Mouse (Mus musculus): ENCODE measurements around the gene Olfr1089.

The Olfr1089 gene

DNA sequence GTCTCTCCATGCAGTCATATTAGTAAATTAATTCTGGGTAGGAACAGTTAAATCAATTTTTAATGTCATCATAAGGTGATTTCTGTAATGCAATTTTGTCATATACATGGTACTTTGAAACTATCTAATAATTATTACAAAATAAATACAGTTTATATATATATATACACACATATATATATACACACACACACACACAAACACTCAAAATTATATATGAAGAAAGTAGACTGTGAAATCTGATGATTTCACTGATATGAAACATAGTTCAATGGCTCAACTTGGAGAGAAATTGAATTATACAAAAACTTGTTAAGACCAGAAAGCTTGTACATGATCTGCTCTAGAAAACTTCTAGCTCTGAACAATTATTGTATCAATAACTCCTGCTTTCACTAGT lies at the start of gene Olfr1089:
Gene Olfr1089 (minus strand): TSS at position 101 of the 400 bp plus-strand sequence.
- no peak for DNase-seq (ENCODE audit: low read depth, low spot score)

DNA sequence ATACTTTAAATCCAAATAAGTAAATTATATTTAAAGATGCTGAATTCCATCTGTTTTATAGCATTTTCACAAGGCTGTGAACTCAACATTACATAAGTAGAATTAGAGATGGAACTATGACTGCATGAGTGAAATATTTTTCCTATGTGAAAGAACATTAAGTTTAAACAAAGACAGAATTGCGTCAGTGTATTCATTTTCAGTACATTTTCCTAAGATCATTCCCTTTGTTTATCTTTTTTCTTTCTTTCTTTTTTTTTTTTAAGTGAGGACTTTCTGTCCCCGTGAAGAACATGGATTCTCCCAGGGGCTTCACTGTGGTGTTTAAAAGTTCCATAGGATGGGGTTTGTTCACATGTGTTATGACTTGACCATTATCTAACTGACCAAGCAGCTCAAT lies 48.7 kb upstream of the Olfr1089 start, which contains the start of gene Olfr1093:
Gene Olfr1093 (plus strand): TSS at position 301 of the 400 bp plus-strand sequence.
- no peak for DNase-seq (ENCODE audit: low read depth, low spot score)

DNA sequence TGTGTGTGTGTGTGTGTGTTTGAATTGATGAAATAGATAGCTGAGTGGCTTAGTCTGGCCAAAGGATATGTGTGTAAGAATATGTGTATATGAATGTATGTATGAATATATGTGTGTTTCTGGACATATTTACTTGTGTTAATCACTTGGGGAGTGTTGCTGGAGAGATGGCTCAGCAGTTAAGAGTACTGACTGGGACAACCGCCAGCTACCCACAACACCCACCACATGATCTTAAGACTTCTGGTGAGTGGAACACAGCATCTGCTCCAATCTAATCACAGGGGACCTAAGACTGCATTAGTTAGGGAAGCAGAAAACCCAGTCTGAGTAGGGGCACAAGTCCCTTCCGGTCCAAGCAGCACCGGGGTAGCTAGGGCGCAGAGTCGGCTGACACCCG lies 27.5 kb upstream of the Olfr1089 start:
- DNase-seq (ENCODE audit: low read depth, low spot score), result no peak

DNA sequence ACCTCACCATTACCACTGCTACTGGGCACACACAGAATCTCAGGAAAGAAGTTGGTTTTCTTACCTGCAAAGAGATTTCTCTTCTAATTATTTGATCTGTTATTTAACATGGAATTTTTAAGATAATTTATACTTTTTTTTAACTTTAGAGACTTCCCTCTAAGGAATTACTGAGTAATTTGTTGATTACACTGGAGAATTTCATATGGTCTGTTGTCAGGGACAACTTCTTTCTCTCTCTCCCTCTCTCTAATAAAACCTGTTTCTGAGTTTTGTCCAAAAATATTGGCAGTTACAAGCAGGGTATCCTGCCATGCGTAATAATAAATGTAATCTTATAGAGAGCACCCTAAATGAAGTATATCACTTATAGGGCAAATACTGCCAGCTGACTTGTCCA lies 25.4 kb upstream of the Olfr1089 start, which contains the start of gene Olfr1090:
Gene Olfr1090 (minus strand): TSS at position 101 of the 400 bp plus-strand sequence.
- no peak for DNase-seq (ENCODE audit: low read depth, low spot score)

DNA sequence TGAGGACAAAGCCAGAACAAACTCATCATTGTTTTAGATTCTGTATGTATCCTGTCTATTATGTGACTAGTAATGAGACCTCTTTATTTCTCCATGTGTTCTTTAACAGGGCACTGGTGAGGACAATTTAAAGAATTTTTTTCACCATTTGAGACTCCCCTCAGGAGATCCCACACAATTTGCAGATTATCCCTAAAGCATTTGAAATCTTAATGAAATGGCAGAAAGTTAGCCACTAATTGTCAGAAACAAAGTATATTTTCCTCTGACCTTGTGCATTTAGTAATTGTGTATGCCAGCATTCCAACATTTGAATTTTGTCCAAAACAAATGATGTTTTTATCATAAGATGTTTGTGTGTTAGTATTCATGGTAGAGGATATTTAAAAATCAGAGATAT lies 35.2 kb downstream of the Olfr1089 start, which contains the start of gene Olfr1087:
Gene Olfr1087 (minus strand): TSS at position 101 of the 400 bp plus-strand sequence.
- no peak for DNase-seq (ENCODE audit: low read depth, low spot score)

Measured in retina, adult 2 months (tissue).